9 mouse cellular contexts compared by ENCODE assay signal in the genomic region with DNA sequence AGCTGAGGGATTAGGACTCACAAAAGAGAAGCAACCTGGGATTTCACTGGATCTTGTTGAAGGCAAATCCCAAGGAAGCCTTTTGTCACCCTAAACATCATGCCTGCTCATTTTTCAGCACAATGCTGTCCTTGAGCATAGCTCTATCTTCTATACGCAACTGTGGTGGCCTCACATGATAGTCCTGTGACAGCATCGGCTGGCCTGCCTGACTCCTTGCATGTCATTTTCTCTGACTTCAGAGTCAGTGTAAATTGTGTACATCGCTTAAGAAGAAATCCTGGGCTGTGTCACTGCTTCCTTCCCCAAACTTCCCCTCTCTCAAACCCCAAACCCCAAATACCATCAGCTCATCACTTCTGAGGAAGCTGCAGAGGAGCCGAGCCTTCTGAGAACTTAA.
DNase-seq lines count a peak whose midpoint lies in the region; ATAC-seq lines count a peak whose summit lies in the region.
"Had no signal": no experiment of that assay in that cellular context is flagged by ENCODE, and none has a peak within 500 bp of the region (broad histone marks: within the 10 kb centered on the region; RNA-seq: fewer than 3 reads in every experiment).

No protein-coding gene starts in this region.

- no peaks in the 10 kb centered on the region for H3K9me3 ChIP-seq in heart, embryonic 15.5 days (replicated peaks)
- no peaks in the 10 kb centered on the region for H3K9me3 ChIP-seq in heart, embryonic 11.5 days (replicated peaks; ENCODE audit: control insufficient read depth, low read length)

- H3K4me3 ChIP-seq in heart, embryonic 15.5 days: no peak overlapping the region
- H3K4me3 ChIP-seq in heart, embryonic 11.5 days (ENCODE audit: low read depth, low read length): no peak overlapping the region
- no peak overlapping the region for H3K4me3 ChIP-seq in macrophage (ENCODE audit: inconsistent target)

- H3K36me3 ChIP-seq in heart, embryonic 15.5 days: no peaks in the 10 kb centered on the region
- H3K36me3 ChIP-seq in heart, embryonic 11.5 days (ENCODE audit: control insufficient read depth, insufficient read depth, low read length): no peaks in the 10 kb centered on the region
- no peaks in the 10 kb centered on the region for H3K36me3 ChIP-seq in macrophage (ENCODE audit: inconsistent target)

- peak; percentile 10 for DNase-seq in retina, embryonic 14.5 days (ENCODE audit: low spot score)
- no peak for DNase-seq in retina, postnatal 1 day
- DNase-seq in thymus, postnatal 4 days: peak; percentile 31
- no peak for DNase-seq in cerebellum, adult 9-10 months
- no peak for DNase-seq in MN1 (ENCODE audit: low spot score)
- DNase-seq: cerebellum, adult 8-10 months had no signal

- H3K27ac ChIP-seq in heart, embryonic 15.5 days: peak overlapping the region; percentile 13
- no peak overlapping the region for H3K27ac ChIP-seq in heart, embryonic 11.5 days (ENCODE audit: low read depth, low read length)
- peak overlapping the region; percentile 99 for H3K27ac ChIP-seq in macrophage

- H3K9ac ChIP-seq in heart, embryonic 15.5 days: no peak overlapping the region
- H3K9ac ChIP-seq in heart, embryonic 11.5 days (ENCODE audit: low read depth, low read length): no peak overlapping the region

- H3K79me2 ChIP-seq in macrophage (ENCODE audit: inconsistent target): no peaks in the 10 kb centered on the region

- H3K27me3 ChIP-seq in heart, embryonic 15.5 days: no peaks in the 10 kb centered on the region
- no peaks in the 10 kb centered on the region for H3K27me3 ChIP-seq in heart, embryonic 11.5 days (ENCODE audit: control insufficient read depth, insufficient read depth, low read length)

- no peak overlapping the region for H3K4me2 ChIP-seq in heart, embryonic 15.5 days
- H3K4me2 ChIP-seq in heart, embryonic 11.5 days: no peak overlapping the region

- peaks cover 8% of the 10 kb centered on the region; the same call in 1 of the 2 replicates for H3K4me1 ChIP-seq in heart, embryonic 15.5 days (replicated peaks)
- H3K4me1 ChIP-seq in heart, embryonic 11.5 days (ENCODE audit: control insufficient read depth, insufficient read depth, low read length): peaks cover 6% of the 10 kb centered on the region; the same call in 1 of the 2 replicates

- no peak for ATAC-seq in heart, embryonic 15.5 days (replicated peaks; ENCODE audit: insufficient number of reproducible peaks, insufficient read depth, low FRiP score, low read depth)
- no peak for ATAC-seq in heart, embryonic 11.5 days (replicated peaks; ENCODE audit: insufficient number of reproducible peaks, low FRiP score, low TSS enrichment)

- 51% methylated on average over 4 of the region's 4 CpGs for WGBS in heart, embryonic 15.5 days
- WGBS in heart, embryonic 11.5 days (ENCODE audit: insufficient replicate concordance): 45% methylated on average over 4 of the region's 4 CpGs
- 4% methylated on average over 4 of the region's 4 CpGs for WGBS in macrophage (ENCODE audit: missing documents)

Comparison
In these comparisons a context has a peak if more than half of its experiments do, and no peak if none do; other contexts are left out.
1. DNase-seq: peak in retina, embryonic 14.5 days (single experiment) and thymus, postnatal 4 days (single experiment); none in retina, postnatal 1 day (single experiment), cerebellum, adult 9-10 months (single experiment) and MN1 (single experiment).